Mouse (Mus musculus): ENCODE data around the gene Psmd8.

Psmd8 gene

DNA sequence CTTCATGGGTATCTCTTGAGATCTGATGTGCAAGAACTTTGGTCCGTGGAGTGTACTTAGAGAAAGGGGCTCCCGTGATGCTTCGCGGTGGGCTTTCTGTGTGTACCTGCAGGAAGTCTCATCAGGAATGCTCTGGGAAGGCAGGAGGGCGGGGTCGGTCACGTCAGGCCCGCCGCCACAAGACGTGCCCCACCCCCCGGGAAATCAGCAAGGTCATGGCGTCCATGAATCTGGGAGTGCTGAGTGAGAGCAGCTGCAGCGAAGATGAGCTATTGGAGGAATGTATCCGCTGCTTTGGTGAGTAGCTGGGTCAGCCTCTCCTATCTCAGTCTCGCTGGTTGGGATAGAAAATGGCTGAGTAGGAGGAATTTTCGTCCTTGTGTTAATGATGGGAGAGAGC lies 43.1 kb downstream of the Psmd8 start:
- in situ Hi-C loops (cut with MboI, MseI) = no loop called here

DNA sequence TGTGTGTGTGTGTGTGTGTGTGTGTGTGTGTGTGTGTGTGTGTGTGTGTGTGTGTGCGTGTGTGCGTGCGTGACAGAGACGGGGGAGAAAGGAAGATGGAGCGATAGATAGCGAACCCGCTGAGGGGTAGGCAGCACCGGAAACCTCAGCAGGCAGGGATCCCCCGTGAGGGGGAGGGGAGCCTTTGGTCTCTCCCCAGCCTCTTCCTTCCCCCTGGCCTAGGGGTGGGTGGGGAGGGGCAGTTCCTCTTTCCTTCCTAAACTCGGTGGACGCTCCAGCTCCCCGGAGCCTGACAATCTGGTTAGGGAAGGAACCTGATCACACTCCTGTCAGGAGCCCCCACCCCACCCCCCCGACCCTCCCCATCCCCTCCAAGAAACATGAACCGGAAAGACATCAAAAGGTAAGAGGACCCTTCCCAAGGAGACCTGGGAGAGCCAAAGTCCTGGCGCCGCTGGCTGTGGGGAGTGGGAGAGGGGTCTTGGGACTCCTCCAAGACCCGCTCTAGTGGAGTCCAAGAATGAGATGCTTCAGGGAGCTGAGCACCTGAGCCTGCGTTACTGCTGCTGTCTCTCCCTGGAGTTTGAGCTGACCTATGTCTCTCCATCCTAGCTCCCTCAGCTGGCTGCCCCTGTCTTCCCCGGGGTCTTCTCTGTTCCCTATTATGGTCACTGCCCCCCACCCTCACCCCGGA lies 45.7 kb downstream of the Psmd8 start, which contains the start of gene Rasgrp4:
TSS of gene Rasgrp4 (plus strand) at position 159 of the 694 bp plus-strand sequence.
- in situ Hi-C loops (cut with MboI, MseI) = no loop called here

DNA sequence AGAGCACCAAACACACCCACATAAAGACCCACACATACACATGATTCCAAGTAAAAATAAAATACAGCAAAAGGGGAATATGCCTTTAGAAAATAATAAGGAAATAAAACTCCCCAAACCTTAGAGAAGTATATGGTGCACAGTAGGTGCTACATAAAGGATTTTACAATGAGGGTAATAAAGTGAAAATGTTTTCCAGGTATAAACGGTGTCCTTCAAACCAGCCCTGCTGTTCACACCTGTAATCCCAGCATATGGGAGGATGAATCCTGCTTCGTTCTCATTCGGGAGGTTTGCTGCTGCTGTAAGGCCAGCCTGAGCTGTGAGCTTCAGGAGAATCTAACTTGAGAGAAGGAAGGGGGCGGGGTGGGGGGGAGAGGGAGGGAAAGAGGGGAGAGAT lies 46.3 kb downstream of the Psmd8 start:
- in situ Hi-C loops (cut with MboI, MseI) = no loop called here

DNA sequence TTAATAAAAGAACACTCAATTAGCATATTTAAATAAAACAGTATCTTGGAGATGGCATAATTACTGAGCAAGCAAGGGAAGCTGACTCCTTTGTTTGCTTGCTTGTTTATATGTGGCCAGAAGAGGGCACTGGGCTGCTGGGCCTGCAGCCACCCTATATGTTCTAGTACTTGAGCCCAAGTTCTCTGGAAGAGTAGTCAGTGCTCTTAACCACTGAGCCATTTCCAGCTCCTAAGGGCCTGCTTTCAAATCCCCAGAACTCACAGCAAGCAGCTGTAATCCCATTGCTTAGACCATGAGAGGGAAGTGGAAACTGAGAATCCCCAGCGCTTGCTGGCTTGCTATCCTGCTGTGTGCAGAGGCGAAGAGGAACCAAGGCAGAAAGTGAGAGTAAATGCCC lies 51.8 kb downstream of the Psmd8 start:
- in situ Hi-C loops (cut with MboI, MseI) = no loop called here

DNA sequence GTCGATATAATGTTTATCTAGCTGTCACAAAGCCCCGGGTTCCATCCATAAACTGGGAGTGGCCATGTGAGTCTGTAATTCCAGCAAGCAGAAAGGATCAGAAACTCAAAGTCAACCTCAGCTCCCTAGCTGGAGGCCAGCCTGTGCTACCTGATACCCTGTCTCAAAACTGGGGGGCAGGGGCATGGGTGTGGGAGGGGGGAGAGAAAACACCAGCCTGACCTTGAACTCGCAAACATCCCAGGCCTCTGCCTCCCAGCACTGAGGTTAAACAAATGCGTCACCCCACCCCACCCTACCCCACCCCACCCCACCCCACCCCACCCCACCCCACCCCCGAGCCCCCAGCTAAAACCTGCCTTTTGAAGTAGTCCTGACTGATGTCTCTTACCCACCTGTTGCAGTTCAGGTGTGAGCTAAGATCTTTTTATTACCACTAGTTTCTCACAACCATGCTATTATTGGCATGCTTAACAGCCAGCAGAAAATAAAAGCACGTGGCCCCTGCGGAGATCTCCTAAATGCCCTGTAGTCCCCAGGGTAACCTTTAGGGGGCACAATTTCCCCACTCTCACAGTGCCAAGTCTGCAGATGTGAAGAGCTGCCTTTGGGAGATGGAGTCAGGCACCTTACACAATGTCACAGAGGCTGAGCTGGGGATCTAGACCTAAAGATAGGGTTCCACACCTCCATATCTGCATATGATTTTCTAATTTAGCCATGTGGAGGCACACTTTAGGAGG lies 54.2 kb downstream of the Psmd8 start:
- in situ Hi-C loops (cut with MboI, MseI) = no loop called here

DNA sequence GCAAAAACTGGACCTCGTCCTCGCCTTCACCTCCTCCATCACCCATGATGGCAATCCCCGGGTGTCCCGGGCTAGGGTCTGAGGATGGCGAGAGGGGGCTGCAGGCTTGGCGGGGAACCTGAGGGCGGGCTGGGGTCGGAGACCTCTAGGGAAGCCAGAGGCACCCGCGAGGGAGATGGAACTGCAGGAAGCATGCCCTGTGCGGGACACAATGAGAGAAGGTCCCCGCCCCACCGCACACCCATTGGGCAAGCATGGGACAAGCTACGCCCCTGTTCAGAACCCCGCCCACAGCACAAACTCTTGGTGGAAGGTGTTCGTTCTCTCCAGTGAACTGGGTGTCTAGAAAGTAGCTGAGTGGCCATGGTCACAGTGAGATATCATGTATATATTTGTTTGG lies 55.5 kb downstream of the Psmd8 start, which contains the start of gene Ryr1:
TSS of gene Ryr1 (minus strand) at position 210 of the 400 bp plus-strand sequence.
- in situ Hi-C loops (cut with MboI, MseI) = no loop called here
